Mouse (Mus musculus) adrenal gland, adult (tissue): ENCODE data around the gene Adipoq.

Experiments
- DNase-seq, 2 experiments: peaks; one replicate each; pipeline ENCODE4 v3.0.0; 2022 to 2023; ENCODE audit warnings: low spot score in 1 of 2; ENCODE audit not compliant: inconsistent age in 2 of 2

The Adipoq gene

DNA sequence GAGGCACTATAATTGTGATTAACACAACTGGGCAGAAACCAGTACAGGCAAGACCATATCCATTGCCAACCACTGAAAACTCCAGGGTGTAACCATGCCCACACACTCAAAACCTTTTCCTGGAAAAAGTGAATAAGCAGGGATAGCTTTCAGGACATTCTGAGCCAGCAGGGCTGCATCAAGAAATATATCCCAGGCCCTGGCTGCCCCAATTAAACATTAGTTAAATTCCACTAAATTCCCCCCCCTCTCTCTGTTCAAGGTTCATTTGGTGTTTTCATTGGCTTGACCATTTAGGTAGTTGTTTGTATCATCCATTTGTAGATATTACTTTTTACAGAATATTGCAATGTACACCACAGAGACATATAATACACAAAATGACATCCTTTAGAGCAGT is 50.0 kb downstream of the Adipoq start:
- DNase-seq: no peak

- DNase-seq: no peak
These were observed 50.5 kb downstream of the Adipoq start for GRCm38 (mm10) chr16:23196791-23197190.

DNA sequence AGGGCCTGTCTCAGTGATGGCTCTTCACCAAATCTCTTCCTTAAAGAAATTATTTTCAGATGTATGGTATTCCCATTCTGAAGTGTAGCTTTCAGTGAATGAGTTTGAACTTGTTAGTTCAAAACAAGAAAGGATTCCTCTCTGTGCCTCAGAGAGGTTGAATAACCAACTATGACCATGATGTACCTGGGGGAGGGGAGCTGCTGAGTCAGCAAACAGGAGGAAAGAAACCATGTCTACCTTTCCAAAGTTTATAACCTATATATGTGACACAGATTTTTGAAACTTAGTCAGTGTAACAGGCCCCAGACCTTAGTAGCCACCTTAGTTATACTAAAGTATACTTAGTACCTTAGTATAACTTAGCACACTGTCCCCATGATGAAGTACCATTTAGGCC is 55.2 kb downstream of the Adipoq start:
- no peak for DNase-seq
